Mouse (Mus musculus): Measurements from ENCODE around the gene Gas2l2. TPM values are rescaled to one million over a fixed set of nuclear protein-coding genes. Genes with fewer than 3 reads are reported as not detected.

The Gas2l2 gene
- polyA plus RNA-seq, 1 experiment: not detected

- H3K4me1 ChIP-seq (ENCODE audit: control insufficient read depth, insufficient read depth, low read length): no peaks in the 10 kb centered on the region
- peaks cover 7% of the 10 kb centered on the region for H3K36me3 ChIP-seq (ENCODE audit: control insufficient read depth, insufficient read depth, low read length)
- H3K4me3 ChIP-seq (ENCODE audit: control insufficient read depth, low read depth, low read length): no peak overlapping the region
- H3K27ac ChIP-seq (ENCODE audit: control insufficient read depth, insufficient read depth, low read depth, low read length): no peak overlapping the region
- H3K27me3 ChIP-seq (ENCODE audit: control insufficient read depth, insufficient read depth, low read length): no peaks in the 10 kb centered on the region
- TF ChIP-seq CTCF (IDR thresholded peaks at IDR 0.05; ENCODE audit: control insufficient read depth, insufficient read depth, insufficient replicate concordance, low read depth, low read length): no peak
- TF ChIP-seq POLR2A (IDR thresholded peaks at IDR 0.05; ENCODE audit: control insufficient read depth, low read depth, low read length): no peak
Observed at GRCm38 (mm10) chr11:83397626-83398025, 31.6 kb downstream of the Gas2l2 start.

DNA sequence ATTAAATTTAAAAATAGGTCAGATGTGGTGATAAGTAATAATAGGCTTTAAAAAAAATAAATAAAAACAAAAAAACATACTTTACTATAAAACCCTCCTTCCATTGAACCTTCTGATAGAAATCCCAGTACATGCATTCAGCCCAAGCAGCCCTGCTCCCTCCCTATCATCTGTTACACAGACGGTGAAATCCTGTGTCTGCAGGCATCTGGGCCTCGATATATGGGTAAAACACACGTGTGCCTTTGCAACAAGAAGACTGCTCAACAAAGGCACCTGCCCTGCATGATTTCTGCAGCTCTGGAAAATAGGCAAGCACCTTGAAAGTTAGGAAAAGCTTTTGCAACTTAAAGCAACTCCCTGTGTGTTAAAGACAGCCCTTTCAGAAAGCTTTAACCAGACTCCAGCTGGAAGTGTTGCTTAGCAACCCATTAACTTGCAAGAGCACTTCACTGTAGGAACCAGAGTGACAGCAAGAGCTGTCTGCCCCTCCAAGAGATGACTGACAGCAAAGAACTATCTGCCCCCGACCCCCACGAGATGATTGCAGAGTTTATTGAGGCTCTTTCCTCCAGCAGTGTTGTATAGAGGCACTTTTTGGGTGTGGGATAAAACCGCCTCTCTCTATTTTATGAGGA lies 34.3 kb downstream of the Gas2l2 start:
- Histone ChIP-seq H3K27ac (ENCODE audit: control insufficient read depth, insufficient read depth, low read depth, low read length) (no peak overlapping the region), H3K4me1 (ENCODE audit: control insufficient read depth, insufficient read depth, low read length) (no peaks in the 10 kb centered on the region), H3K36me3 (ENCODE audit: control insufficient read depth, insufficient read depth, low read length) (peaks cover 7% of the 10 kb centered on the region), H3K4me3 (ENCODE audit: control insufficient read depth, low read depth, low read length) (no peak overlapping the region), H3K27me3 (ENCODE audit: control insufficient read depth, insufficient read depth, low read length) (no peaks in the 10 kb centered on the region)
- TF ChIP-seq CTCF (IDR thresholded peaks at IDR 0.05; ENCODE audit: control insufficient read depth, insufficient read depth, insufficient replicate concordance, low read depth, low read length) (no peak), POLR2A (IDR thresholded peaks at IDR 0.05; ENCODE audit: control insufficient read depth, low read depth, low read length) (no peak)

DNA sequence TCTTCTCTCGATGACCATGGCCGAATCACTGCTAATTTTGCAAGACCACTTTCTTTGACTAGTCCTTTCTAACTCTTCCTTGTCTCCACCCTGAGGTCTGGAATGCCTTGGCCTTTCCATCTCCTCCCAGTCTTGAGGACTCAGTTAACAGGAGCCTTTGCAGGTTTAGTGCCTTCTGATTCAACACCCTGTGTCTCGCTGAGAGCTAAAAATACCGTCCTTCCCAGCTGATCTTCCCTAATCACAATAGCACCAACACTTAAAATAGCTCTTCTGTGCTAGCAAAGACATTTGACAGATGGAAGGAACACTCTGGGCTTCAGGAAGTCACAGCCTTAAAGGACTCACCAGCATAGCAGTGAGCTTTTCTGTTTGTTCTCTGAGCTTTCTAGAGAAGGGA lies 36.2 kb downstream of the Gas2l2 start:
- no peaks in the 10 kb centered on the region for H3K27me3 ChIP-seq (ENCODE audit: control insufficient read depth, insufficient read depth, low read length)
- no peaks in the 10 kb centered on the region for H3K4me1 ChIP-seq (ENCODE audit: control insufficient read depth, insufficient read depth, low read length)
- H3K4me3 ChIP-seq (ENCODE audit: control insufficient read depth, low read depth, low read length): no peak overlapping the region
- no peak overlapping the region for H3K27ac ChIP-seq (ENCODE audit: control insufficient read depth, insufficient read depth, low read depth, low read length)
- TF ChIP-seq POLR2A (IDR thresholded peaks at IDR 0.05; ENCODE audit: control insufficient read depth, low read depth, low read length) (no peak), CTCF (IDR thresholded peaks at IDR 0.05; ENCODE audit: control insufficient read depth, insufficient read depth, insufficient replicate concordance, low read depth, low read length) (no peak)
- H3K36me3 ChIP-seq (ENCODE audit: control insufficient read depth, insufficient read depth, low read length): peaks cover 5% of the 10 kb centered on the region

DNA sequence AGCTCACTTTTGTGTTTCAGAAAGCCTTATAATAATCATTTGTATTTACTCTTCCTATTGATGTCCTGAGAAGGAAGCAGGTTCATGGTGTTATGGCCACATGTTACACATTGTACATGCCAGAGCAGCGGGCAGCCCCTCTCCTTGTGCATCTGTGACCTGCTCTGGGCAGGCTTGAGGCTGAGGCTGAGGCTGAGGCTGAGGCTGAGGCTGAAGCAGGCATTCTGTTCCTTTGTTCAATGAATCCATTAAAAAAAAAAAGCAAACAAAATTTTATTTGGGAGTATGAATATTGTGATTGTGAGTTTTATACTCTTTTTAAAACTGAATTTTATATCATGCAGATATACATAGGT lies 45.7 kb downstream of the Gas2l2 start:
- TF ChIP-seq CTCF (IDR thresholded peaks at IDR 0.05; ENCODE audit: control insufficient read depth, insufficient read depth, insufficient replicate concordance, low read depth, low read length) (no peak), POLR2A (IDR thresholded peaks at IDR 0.05; ENCODE audit: control insufficient read depth, low read depth, low read length) (no peak)
- no peak overlapping the region for H3K27ac ChIP-seq (ENCODE audit: control insufficient read depth, insufficient read depth, low read depth, low read length)
- H3K27me3 ChIP-seq (ENCODE audit: control insufficient read depth, insufficient read depth, low read length): no peaks in the 10 kb centered on the region
- H3K4me1 ChIP-seq (ENCODE audit: control insufficient read depth, insufficient read depth, low read length): no peaks in the 10 kb centered on the region
- no peak overlapping the region for H3K4me3 ChIP-seq (ENCODE audit: control insufficient read depth, low read depth, low read length)
- no peaks in the 10 kb centered on the region for H3K36me3 ChIP-seq (ENCODE audit: control insufficient read depth, insufficient read depth, low read length)

DNA sequence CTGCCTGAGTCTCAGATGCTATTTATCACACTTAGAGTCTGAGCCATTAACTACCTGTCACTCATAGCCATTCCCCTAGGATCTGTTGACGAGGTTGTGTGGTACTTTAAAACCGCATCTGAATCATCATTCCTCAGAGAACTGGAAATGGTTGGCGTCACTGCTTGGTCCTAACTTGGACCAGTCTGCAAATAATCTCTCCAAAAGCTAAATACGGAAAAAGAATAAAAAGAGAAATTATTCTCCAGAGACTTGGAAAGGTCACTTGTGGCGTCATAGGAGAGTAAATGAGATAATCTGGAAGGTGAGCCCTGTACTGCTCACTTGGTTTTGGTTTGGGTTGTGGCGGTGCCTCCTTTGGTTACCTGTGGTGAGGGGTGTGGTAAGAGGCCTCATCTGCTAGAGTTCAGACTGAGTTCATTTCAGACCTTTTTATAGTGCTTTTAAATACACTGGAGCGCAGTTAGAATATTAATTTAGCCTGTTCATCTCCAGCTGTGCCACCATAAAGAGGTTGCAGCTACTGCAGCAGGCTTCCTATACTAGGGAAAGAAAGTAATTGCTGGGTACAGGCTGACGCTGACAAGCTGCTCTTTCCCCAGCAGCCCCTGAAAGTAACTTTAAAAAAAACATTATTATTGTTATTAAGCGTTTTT lies 46.3 kb downstream of the Gas2l2 start:
- TF ChIP-seq POLR2A (IDR thresholded peaks at IDR 0.05; ENCODE audit: control insufficient read depth, low read depth, low read length): no peak
- no peak for TF ChIP-seq CTCF (IDR thresholded peaks at IDR 0.05; ENCODE audit: control insufficient read depth, insufficient read depth, insufficient replicate concordance, low read depth, low read length)
- Histone ChIP-seq H3K4me1 (ENCODE audit: control insufficient read depth, insufficient read depth, low read length) (no peaks in the 10 kb centered on the region), H3K27ac (ENCODE audit: control insufficient read depth, insufficient read depth, low read depth, low read length) (no peak overlapping the region)

GRCm38 (mm10) chr11:83379745-83380341 lies 49.4 kb downstream of the Gas2l2 start:
- Histone ChIP-seq H3K27me3 (ENCODE audit: control insufficient read depth, insufficient read depth, low read length) (no peaks in the 10 kb centered on the region), H3K4me3 (ENCODE audit: control insufficient read depth, low read depth, low read length) (no peak overlapping the region), H3K4me1 (ENCODE audit: control insufficient read depth, insufficient read depth, low read length) (no peaks in the 10 kb centered on the region), H3K36me3 (ENCODE audit: control insufficient read depth, insufficient read depth, low read length) (no peaks in the 10 kb centered on the region), H3K27ac (ENCODE audit: control insufficient read depth, insufficient read depth, low read depth, low read length) (no peak overlapping the region)
- TF ChIP-seq CTCF (IDR thresholded peaks at IDR 0.05; ENCODE audit: control insufficient read depth, insufficient read depth, insufficient replicate concordance, low read depth, low read length): no peak
- no peak for TF ChIP-seq POLR2A (IDR thresholded peaks at IDR 0.05; ENCODE audit: control insufficient read depth, low read depth, low read length)

More for the DNA sequence above, 46.3 kb downstream of the Gas2l2 start:
- Histone ChIP-seq H3K4me3 (ENCODE audit: control insufficient read depth, low read depth, low read length) (no peak overlapping the region), H3K36me3 (ENCODE audit: control insufficient read depth, insufficient read depth, low read length) (no peaks in the 10 kb centered on the region), H3K27me3 (ENCODE audit: control insufficient read depth, insufficient read depth, low read length) (no peaks in the 10 kb centered on the region)

Other genes with a start within 250 kb of the Gas2l2 start
- gene Slfn3, start 238.1 kb downstream of the Gas2l2 start, polyA plus RNA-seq (2012; rRNA removed): 0.64 and 0.66 TPM in 2 replicates
- 0.05 and 0.07 TPM in 2 replicates for gene Slfn14, start 142.7 kb downstream of the Gas2l2 start, polyA plus RNA-seq (2012; rRNA removed)
- gene Ap2b1, start 130.4 kb downstream of the Gas2l2 start, polyA plus RNA-seq (2012; rRNA removed): 252 and 263 TPM in 2 replicates
- 27.8 and 32.1 TPM in 2 replicates for gene Pex12, start 126.9 kb downstream of the Gas2l2 start, polyA plus RNA-seq (2012; rRNA removed)
- gene Rasl10b, start 20.3 kb downstream of the Gas2l2 start, polyA plus RNA-seq (2012; rRNA removed): 2.0 and 2.1 TPM in 2 replicates
- gene 1700020L24Rik, start 8.2 kb upstream of the Gas2l2 start, polyA plus RNA-seq (2012; rRNA removed): 256 and 289 TPM in 2 replicates
- 0.58 and 0.93 TPM in 2 replicates for gene Mmp28, start 33.6 kb upstream of the Gas2l2 start, polyA plus RNA-seq (2012; rRNA removed)
- 32.4 and 49.6 TPM in 2 replicates for gene Taf15, start 43.6 kb upstream of the Gas2l2 start, polyA plus RNA-seq (2012; rRNA removed)
- gene Heatr9, start 92.7 kb upstream of the Gas2l2 start, polyA plus RNA-seq (2012; rRNA removed): 8.7 and 10.8 TPM in 2 replicates
- gene Ccl5, start 101.1 kb upstream of the Gas2l2 start, polyA plus RNA-seq (2012; rRNA removed): 2.3 and 3.5 TPM in 2 replicates
- 0.14 and 0.55 TPM in 2 replicates for gene Ccl9, start 149.2 kb upstream of the Gas2l2 start, polyA plus RNA-seq (2012; rRNA removed)
- 0.14 and 0.65 TPM in 2 replicates for gene Ccl6, start 163.6 kb upstream of the Gas2l2 start, polyA plus RNA-seq (2012; rRNA removed)
- gene Rpl9-ps1, start 216.2 kb upstream of the Gas2l2 start, polyA plus RNA-seq (2012; rRNA removed): not detected in 2 replicates
- gene Ccl3, start 219.9 kb upstream of the Gas2l2 start, polyA plus RNA-seq (2012; rRNA removed): 0.14 TPM in 1 of 2 replicates, not detected in the other
- not detected in 2 replicates for gene Ccl4, start 233.1 kb upstream of the Gas2l2 start, polyA plus RNA-seq (2012; rRNA removed)

All from testis, adult 2 months (tissue).